Mouse (Mus musculus) brown adipose tissue, adult 24 weeks (tissue): ENCODE measurements at regions not wholly inside any gene's neighbourhood (a gene's known extent, or its start where the extent isn't known, plus 50 kb on each side); places are given as distances from the start of the nearest gene placed in this dataset.

Experiments
- H3K27ac ChIP-seq: fragments of 200-500 bp; replicated peaks from 2 replicates; pipeline ENCODE4 v1.5.1; 2012; ENCODE audit warnings: low read depth, mild to moderate bottlenecking, low read length
- H3K4me1 ChIP-seq: fragments of 200-500 bp; 2 replicates; pipeline ENCODE4 v1.6.1; 2012; ENCODE audit warnings: low read length, mixed read lengths; ENCODE audit not compliant: control insufficient read depth, insufficient read depth, insufficient read length
- H3K4me3 ChIP-seq: fragments of 200-500 bp; 2 replicates; pipeline ENCODE4 v1.5.1; 2012; ENCODE audit warnings: low read depth, mild to moderate bottlenecking, low read length, moderate library complexity; ENCODE audit not compliant: insufficient read depth

DNA sequence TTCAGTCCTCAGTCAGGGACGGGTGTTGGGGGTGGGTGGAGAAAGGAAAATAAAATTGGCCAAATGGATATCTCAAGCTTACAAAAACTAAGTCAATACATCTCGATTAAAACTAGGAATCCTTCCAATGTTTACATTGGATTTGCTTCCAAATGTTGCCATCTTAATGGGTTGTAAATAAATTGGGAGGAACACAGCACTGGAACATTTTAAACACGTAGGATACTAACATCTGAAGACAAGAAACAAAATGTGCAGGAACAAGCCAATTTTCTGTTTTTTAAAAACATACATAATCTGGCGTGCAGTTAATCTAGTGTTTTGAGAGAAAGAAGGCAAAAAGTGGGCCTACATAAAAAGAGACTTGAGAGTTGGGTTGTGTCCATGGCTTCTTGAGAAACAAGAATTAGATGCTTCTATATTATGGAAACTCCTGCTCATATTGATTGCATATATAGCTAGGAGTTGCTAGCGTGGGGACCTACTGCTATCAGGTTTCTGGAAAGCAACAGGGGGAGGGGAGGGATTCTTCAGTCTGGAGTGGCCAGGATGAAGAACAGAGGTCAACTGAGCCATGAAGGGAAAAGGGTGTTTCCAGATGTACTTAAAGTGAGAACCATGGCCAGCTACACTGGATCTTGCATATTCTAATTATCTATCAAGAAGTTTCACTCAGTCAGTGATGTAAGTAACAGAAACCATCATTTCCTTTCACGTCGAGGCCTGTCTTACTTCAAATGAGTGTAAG lies 330.2 kb downstream of the Rnd3 start:
- Histone ChIP-seq H3K4me3 (no peak overlapping the region), H3K27ac (no peak overlapping the region), H3K4me1 (no peaks in the 10 kb centered on the region; the same call in 1 of the 2 replicates)

DNA sequence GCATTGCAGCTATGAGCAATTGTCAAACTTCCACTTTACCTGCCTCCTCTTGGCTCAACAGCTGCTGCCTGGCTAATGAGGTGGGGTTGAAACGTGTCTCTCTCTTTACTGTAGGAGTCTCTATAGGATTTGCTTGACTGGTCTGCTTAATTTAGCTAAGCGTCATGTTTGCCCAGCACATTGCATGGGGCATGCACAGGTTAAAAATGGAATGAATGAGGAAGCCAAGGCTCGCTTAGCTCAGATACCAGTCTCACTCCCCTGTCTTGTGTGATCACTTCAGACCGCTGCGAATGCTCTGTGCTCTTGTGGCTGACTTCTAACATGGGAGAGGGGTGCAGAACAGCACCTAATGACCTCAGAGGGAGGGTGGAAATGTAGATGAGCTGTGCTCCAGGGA lies 332.5 kb downstream of the Rnd3 start:
- no peaks in the 10 kb centered on the region; the same call in 1 of the 2 replicates for H3K4me1 ChIP-seq
- H3K27ac ChIP-seq, result no peak overlapping the region
- no peak overlapping the region for H3K4me3 ChIP-seq

DNA sequence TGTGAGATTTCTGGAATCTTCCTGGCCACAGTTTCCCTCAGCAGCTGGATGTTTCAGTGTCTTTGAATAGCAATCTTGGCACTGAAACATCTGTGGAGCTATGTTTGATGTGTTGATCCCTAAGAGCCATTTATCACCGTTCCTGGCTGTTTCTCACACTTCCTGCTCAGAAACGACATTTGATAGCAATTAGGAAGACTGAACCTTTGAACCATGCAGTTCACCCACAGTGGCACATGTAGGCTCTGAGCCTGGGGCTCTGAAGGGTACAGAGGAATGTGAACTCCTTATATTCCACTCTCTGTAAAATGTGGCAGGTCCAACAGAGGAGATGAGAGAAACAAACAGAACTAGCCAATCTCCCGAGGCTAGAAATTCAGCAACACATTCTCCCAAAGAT lies 333.4 kb downstream of the Rnd3 start:
- no peak overlapping the region for H3K4me3 ChIP-seq
- H3K4me1 ChIP-seq, result no peaks in the 10 kb centered on the region; the same call in 1 of the 2 replicates

DNA sequence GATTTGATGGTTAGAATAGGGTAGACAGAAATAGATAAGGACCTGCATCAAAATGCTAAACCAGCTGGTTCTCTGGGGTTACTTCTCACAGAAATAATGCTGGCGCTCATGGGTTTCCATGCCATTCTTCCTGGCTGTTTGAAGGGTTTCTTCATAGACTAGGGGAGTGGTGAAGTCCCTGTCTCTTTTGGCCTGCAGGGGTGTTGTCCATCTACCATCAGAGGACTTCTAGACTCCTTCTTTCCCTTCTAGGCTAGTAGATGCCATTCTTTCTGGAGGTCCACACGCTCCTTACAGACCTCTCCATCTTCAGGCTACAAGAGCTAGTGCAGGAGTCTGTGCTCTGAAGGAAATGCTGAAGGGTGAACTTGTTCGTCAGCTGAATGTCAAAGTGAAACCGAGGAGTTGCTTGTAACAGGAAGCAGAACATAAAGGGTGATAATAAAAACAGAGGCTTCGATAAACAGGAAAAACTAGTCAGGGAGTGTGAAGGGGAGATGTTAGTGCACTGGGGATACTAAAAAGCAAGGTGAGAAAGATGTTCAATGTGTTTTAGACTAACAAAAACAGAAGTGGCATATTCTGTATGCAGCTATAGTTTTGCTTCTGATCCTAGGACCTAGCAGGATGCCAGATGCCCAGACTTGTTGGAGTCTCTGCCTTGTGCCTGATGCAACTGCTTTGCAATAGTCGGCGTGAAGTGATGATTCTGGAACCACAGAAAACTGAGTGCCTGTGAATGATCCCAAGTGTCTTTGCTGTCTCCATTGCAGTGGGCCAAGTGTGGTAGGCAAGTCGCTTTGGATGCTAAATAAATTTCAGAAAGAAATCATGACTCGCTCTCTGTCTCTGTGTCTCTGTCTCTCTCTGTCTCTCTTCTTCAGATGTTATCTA lies 335.1 kb downstream of the Rnd3 start:
- H3K4me1 ChIP-seq, result no peaks in the 10 kb centered on the region; the same call in 1 of the 2 replicates
- no peak overlapping the region for H3K4me3 ChIP-seq
- H3K27ac ChIP-seq, result peak overlapping the region; percentile 45; the same call in 1 of the 2 replicates

More for the DNA sequence above, 333.4 kb downstream of the Rnd3 start:
- no peak overlapping the region for H3K27ac ChIP-seq

DNA sequence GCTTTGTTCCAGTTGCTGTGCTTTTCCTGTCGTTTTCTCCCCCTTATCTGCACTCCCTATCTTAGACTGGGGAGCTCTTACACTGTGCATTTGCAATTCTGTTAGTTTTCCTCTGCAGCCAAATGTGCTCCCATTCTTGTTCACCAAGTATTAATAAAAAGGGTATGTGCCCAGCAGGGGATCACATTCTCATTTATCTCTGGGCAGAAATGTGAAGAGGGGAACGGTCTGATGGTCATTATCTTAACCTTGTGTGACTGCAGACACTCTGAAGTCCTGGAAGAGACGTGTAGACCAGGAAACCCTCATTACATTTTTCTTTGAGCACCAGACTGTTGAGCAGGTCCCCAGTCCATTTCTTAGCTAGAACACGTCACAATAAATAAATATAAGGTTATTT lies 336.6 kb downstream of the Rnd3 start:
- Histone ChIP-seq H3K4me1 (no peaks in the 10 kb centered on the region; the same call in 1 of the 2 replicates), H3K27ac (no peak overlapping the region), H3K4me3 (no peak overlapping the region)

DNA sequence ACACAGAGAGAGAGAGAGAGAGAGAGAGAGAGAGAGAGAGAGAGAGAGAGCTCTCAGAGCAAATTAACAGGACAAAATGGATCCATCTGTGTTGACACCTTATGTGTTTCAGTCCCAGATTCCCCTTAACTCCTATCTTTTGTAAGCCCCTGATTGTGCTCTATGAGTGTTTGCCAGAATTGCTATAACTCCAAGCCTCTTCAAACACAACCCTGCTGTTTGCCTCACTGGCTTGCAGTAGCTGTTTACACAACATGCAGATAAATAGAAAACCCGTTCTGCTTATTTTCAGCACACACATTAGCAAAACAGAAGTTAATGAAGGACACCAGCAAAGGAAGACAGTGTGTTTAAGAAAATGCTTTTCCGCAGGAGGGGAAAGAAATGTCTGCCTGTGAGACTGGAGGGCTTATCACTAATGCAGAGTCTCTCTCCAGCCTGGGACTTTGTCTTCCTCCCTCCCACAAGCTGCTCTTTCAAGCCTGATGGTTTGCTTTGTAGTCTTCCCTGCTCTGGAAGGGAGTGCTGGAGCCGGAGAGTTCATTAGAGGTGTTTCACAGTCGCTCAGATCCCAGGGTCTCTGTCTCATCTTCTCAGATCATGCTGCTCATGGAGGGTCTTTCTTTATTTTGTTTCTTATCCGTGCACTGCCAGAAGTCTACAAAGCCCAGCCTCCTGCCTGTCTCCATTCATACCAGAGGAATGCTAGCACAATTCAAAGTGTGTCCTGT lies 338.4 kb downstream of the Rnd3 start:
- Histone ChIP-seq H3K4me3 (no peak overlapping the region), H3K27ac (no peak overlapping the region), H3K4me1 (no peaks in the 10 kb centered on the region; the same call in 1 of the 2 replicates)

DNA sequence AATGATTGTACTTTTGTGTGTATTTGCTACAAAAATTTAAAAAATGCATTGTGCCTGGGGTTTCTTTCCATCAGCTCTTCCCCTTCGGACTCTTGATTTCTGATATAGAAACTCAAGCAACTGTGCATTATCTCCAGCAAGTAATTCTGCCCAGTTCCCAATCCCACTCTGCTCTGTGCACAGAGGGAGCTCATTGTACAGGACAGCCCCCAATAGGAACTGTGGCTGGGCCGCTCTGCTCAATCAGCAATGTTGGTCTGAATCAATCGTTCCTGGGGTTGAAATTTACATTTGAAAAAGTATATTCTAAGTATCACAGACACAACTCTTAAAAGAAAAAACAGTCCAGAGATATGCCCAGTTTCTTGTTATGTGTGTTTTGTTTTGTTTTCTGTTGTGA lies 339.1 kb downstream of the Rnd3 start:
- H3K27ac ChIP-seq, result no peak overlapping the region
- H3K4me3 ChIP-seq, result no peak overlapping the region
- no peaks in the 10 kb centered on the region for H3K4me1 ChIP-seq

DNA sequence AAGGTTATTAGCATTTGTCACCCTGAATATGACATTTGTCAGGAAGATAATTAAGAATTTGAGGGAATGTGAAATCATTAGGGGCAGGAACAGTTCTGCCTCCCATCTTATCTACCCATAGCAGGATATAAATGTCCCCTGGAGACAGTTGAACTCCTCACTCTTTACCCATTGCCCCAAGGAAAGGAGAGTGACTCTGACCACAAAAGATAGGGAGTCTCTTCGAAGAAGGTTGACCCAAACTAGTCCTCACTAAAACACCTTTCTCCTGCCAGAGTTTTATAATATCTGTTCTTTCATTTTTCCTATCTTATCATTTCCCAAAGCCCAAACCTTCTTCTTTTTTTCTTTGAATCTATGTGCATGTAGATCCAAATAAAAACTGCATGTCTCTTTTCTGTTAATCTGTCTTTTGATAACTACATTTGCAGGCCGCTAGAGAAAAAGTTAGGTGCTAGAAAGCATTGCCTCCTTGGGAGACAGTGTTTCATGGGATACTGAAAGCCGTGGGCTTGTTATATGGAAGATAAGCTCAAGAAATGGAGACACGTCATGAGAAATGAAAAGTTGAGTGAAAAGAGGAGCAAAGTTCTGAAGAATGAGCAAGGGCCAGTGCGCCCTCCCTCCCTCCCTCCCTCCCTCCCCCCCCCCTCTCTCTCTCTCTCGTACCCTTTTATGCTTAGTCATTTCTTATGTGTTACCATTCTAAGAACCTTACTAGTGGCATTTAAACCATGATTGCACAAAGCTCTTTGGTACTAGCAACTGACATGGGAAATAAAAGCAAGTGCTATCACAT lies 341.6 kb downstream of the Rnd3 start:
- no peaks in the 10 kb centered on the region for H3K4me1 ChIP-seq
- no peak overlapping the region for H3K27ac ChIP-seq
- no peak overlapping the region for H3K4me3 ChIP-seq

DNA sequence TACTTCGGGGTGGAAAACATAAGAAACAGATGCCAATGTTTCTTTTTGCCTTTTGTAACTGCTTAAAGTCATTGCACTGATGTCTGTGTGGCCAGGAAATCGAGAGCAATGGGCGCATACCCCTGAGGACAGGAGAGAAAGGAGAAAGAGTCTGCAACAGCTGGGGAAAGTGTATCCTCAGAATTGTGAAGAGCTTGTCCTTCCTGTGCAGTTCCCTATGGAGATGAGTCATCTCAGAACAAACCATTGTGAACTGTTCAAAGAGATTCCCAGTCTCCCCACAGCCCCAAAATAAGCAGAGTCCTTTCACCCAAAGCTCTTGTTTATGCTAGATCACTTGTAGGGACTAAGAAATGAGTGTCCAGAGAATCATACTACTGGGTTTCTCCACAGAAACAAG lies 343.3 kb downstream of the Rnd3 start:
- H3K4me3 ChIP-seq, result no peak overlapping the region
- H3K4me1 ChIP-seq, result no peaks in the 10 kb centered on the region
- no peak overlapping the region for H3K27ac ChIP-seq

DNA sequence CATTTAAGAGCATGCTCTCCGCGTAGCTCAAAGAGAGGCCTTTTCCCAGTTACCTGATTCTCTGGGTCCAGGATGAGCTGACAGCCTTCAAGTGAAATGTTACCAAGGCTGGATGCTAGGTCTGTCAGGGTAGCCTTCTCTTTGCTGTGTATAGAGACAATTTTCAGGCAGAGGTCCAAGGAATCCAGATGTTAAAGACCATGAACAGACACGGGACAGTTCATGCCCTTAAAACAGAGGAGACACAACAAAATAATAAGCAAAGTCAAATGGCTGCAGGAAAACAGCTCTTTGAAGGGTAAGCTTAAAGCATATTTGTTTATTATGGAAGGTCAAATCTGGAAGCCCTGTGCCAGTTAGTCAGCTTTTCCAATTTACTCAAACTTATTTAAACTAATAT lies 352.8 kb downstream of the Rnd3 start:
- no peak overlapping the region for H3K27ac ChIP-seq
- no peak overlapping the region for H3K4me3 ChIP-seq
- no peaks in the 10 kb centered on the region for H3K4me1 ChIP-seq

DNA sequence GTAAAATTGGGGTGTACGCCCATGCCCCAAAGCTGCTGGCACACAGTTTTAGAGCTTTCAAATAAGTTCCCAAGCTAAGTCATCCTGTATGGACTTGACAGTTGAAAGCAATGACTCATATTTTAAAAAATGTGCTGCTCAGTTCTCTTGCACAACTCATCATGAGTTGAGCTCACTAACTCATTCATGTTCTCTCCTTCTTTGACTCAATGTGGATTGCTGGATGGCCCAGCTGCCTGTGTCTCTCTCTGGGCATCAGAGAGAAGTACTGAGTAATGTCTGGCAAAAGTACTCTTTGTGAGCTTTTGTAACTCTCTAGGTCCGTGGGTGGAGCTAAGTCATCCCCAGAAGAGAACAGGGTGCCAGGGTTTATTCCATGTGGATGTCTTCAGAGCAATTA lies 355.3 kb downstream of the Rnd3 start:
- H3K4me3 ChIP-seq, result no peak overlapping the region
- H3K27ac ChIP-seq, result peak overlapping the region; percentile 84

DNA sequence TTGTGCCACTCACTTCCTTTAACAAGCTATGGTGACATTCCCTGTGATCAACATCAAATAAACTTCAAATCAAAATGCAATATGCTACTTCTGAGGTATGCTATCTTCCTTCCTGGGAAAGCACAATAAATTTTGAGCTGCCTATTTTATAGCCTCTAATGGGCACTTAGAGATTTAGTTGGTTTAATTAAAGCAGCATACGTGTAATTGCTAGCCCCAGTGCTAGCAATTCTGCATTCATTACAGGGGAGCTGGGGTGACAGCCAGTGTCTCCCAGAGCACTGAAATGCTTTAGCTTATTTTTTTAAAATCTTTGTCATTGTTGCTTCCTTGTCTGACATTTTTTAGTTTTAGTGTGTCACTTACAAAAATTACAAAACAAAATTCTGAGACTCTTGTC lies 355.8 kb downstream of the Rnd3 start:
- Histone ChIP-seq H3K4me3 (no peak overlapping the region), H3K4me1 (no peaks in the 10 kb centered on the region), H3K27ac (no peak overlapping the region)

More for the DNA sequence above, 355.3 kb downstream of the Rnd3 start:
- no peaks in the 10 kb centered on the region for H3K4me1 ChIP-seq

DNA sequence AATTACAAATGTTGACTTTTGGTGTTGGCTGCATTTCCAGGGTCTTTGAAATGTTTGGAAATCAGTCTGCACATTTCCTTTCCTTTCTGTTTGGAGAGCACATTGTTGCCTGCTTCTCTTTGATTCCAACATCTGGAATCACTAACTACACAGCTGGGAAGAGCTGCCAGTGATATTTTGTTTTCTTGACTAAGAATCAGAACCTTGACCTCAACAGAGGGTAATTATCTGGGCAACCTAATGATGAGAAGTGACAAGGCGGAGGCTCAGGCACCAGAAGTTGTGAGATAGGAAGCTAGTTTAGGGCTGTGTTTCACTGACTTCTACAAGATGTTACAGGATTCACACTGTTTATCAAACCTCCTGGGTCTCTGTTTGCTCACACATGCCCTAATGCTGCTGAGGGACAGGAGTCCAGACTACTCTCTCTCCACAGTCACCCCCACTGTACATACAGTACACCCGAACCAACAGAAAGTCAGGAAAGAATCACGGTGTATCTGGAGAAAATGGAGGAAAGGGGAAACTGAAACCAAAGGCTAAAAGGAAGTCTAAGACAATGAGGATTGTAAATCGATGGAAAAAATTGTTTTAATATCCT lies 359.8 kb downstream of the Rnd3 start:
- no peak overlapping the region for H3K4me3 ChIP-seq
- peak overlapping the region; percentile 44 for H3K27ac ChIP-seq
- H3K4me1 ChIP-seq, result no peaks in the 10 kb centered on the region

DNA sequence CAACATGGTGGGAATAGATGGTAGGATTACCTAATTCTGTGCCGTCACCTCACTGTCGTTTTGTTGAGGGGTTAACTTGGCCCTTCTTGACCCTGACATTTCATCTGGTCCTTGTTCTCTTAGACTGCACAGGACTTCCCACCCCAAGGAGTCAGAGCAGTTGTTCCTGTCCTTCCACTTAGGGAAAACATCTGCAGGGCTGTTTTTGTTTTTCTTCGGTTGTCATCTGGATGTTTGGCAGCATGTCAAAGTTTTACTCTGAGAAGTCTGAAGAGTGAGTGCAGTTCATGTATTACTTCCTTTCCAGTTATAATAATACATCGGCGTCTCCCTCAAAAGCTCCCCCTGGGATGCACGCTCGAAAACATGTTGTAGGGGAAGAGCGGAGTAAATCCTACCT lies 376.8 kb downstream of the Rnd3 start:
- Histone ChIP-seq H3K4me1 (no peaks in the 10 kb centered on the region), H3K27ac (no peak overlapping the region; the same call in 1 of the 2 replicates), H3K4me3 (no peak overlapping the region)
